Mouse (Mus musculus) lung, postnatal 0 days (tissue): ENCODE results near the gene Sart3.

ENCODE experiments used
- CTCF ChIP-seq: IDR thresholded peaks from 2 replicates; pipeline ENCODE4 v1.5.1; 2016; ENCODE audit warnings: antibody characterized with exemption, mild to moderate bottlenecking
- EP300 ChIP-seq: IDR thresholded peaks from 2 replicates; pipeline ENCODE4 v1.6.1; 2016; ENCODE audit warnings: antibody characterized with exemption, mild to moderate bottlenecking, control low read depth

GRCm38 (mm10) chr5:113723567-113724237 is 48.6 kb downstream of the Sart3 start:
- no peak for TF ChIP-seq CTCF
- no peak for TF ChIP-seq EP300
